Mouse (Mus musculus): ENCODE results near the gene Hoxa9.
A peak's percentile ranks its signal among the peaks of the same experiment; 100 is the strongest.

The Hoxa9 gene

DNA sequence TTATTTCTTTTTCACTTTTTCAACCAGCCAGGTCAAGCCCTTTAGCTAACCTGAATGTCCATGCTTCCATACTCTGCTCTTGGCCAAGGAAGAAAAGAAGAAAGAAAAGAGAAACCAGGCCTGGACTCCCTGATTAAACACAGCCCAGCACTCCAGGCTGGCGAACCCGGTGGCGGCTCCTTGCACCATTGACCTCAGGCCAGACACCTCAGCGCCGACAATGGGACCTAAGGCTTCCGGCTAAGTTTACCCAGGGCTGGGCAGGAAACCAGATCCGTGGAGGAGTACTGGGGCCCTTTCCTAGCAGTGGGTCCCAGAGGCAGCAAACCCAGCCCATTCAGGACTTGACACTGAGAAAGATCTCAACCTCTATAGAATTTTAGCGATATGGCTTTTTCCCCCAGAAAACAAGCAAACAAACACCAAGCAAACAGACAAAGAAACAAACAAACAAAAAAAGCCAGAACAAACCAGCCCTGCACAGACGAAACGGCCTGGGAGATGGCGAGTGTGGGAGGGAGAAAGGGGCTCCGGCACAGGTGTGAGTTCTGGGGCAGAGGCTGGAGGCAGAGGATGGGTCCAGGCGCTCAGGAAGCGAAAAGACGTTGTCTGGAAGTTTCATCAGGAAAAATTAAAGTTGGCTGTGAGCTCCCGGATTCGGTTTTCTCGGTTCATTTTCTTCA lies 1.1 kb upstream of the Hoxa9 start:
- Histone ChIP-seq H3K27me3 (ENCODE audit: control insufficient read depth, insufficient read depth, low read length, poor library complexity, severe bottlenecking) (peaks cover 10% of the 10 kb centered on the region), H3K36me3 (ENCODE audit: control insufficient read depth, insufficient read depth, low read length, poor library complexity, severe bottlenecking) (no peaks in the 10 kb centered on the region)
- no peak for DNase-seq (ENCODE audit: low read depth, low spot score)

DNA sequence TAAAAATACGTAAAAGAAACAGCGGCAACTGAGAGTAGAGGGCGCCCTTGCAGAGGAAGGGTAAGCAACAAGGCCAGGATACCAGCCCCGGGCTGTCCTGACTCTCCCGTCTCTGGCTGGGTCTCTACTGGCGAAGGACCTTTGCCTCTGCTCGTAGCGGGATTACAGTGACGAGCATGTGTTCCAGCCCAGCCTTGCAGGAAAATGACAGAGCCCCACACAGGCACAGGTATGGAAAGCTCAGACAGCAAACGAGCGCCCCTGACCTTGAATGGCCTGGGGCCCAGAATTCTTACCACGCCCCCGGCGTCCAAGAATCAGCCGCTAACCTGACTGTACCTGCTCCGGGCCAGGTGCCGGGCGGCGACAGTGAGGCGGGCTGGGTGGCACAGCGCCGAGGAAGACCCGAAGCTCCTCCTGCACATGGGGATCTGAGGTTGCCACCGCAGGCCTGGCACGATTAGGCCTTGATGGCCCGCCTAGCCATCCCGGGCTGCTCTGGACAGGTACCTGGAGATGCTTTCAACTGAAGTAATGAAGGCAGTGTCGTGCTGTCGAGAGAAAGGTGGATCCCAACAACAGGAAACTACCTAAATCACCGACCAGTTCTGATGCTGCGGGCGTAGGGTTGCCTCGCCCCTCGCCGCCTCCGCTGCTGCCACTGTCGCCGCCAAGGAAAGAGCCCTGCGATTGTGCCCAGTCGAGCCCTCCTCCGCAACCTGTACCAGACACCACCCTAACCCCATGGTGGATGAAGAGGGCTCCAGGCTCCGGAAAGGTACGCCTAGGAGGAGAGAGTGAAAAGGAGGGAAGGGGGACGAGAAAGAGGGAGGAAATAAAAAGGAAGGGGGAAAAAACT lies 1.1 kb downstream of the Hoxa9 start:
- Histone ChIP-seq H3K27me3 (ENCODE audit: control insufficient read depth, insufficient read depth, low read length, poor library complexity, severe bottlenecking) (peaks cover 10% of the 10 kb centered on the region), H3K36me3 (ENCODE audit: control insufficient read depth, insufficient read depth, low read length, poor library complexity, severe bottlenecking) (no peaks in the 10 kb centered on the region)
- DNase-seq (ENCODE audit: low read depth, low spot score), result peak; percentile 29

GRCm38 (mm10) chr6:52228475-52229465 lies 2.1 kb downstream of the Hoxa9 start:
- Histone ChIP-seq H3K36me3 (ENCODE audit: control insufficient read depth, insufficient read depth, low read length, poor library complexity, severe bottlenecking) (no peaks in the 10 kb centered on the region), H3K27me3 (ENCODE audit: control insufficient read depth, insufficient read depth, low read length, poor library complexity, severe bottlenecking) (peaks cover 6% of the 10 kb centered on the region)
- no peak for DNase-seq (ENCODE audit: low read depth, low spot score)

GRCm38 (mm10) chr6:52227470-52228222 lies 3.2 kb downstream of the Hoxa9 start:
- Histone ChIP-seq H3K36me3 (ENCODE audit: control insufficient read depth, insufficient read depth, low read length, poor library complexity, severe bottlenecking) (no peaks in the 10 kb centered on the region), H3K27me3 (ENCODE audit: control insufficient read depth, insufficient read depth, low read length, poor library complexity, severe bottlenecking) (peaks cover 7% of the 10 kb centered on the region)
- DNase-seq (ENCODE audit: low read depth, low spot score), result no peak

- peaks cover 5% of the 10 kb centered on the region for H3K27me3 ChIP-seq (ENCODE audit: control insufficient read depth, insufficient read depth, low read length, poor library complexity, severe bottlenecking)
- DNase-seq (ENCODE audit: low read depth, low spot score), result no peak
Measured at GRCm38 (mm10) chr6:52226569-52227257, 4.2 kb downstream of the Hoxa9 start.

GRCm38 (mm10) chr6:52225612-52226568 lies 5.0 kb downstream of the Hoxa9 start:
- DNase-seq (ENCODE audit: low read depth, low spot score), result no peak
- H3K36me3 ChIP-seq (ENCODE audit: control insufficient read depth, insufficient read depth, low read length, poor library complexity, severe bottlenecking), result no peaks in the 10 kb centered on the region

More at GRCm38 (mm10) chr6:52226569-52227257, 4.2 kb downstream of the Hoxa9 start:
- H3K36me3 ChIP-seq (ENCODE audit: control insufficient read depth, insufficient read depth, low read length, poor library complexity, severe bottlenecking), result no peaks in the 10 kb centered on the region

GRCm38 (mm10) chr6:52224895-52225611 lies 5.8 kb downstream of the Hoxa9 start:
- Histone ChIP-seq H3K27me3 (ENCODE audit: control insufficient read depth, insufficient read depth, low read length, poor library complexity, severe bottlenecking) (peaks cover 5% of the 10 kb centered on the region), H3K36me3 (ENCODE audit: control insufficient read depth, insufficient read depth, low read length, poor library complexity, severe bottlenecking) (no peaks in the 10 kb centered on the region)
- peak; percentile 20 for DNase-seq (ENCODE audit: low read depth, low spot score)

More at GRCm38 (mm10) chr6:52225612-52226568, 5.0 kb downstream of the Hoxa9 start:
- peaks cover 5% of the 10 kb centered on the region for H3K27me3 ChIP-seq (ENCODE audit: control insufficient read depth, insufficient read depth, low read length, poor library complexity, severe bottlenecking)

DNA sequence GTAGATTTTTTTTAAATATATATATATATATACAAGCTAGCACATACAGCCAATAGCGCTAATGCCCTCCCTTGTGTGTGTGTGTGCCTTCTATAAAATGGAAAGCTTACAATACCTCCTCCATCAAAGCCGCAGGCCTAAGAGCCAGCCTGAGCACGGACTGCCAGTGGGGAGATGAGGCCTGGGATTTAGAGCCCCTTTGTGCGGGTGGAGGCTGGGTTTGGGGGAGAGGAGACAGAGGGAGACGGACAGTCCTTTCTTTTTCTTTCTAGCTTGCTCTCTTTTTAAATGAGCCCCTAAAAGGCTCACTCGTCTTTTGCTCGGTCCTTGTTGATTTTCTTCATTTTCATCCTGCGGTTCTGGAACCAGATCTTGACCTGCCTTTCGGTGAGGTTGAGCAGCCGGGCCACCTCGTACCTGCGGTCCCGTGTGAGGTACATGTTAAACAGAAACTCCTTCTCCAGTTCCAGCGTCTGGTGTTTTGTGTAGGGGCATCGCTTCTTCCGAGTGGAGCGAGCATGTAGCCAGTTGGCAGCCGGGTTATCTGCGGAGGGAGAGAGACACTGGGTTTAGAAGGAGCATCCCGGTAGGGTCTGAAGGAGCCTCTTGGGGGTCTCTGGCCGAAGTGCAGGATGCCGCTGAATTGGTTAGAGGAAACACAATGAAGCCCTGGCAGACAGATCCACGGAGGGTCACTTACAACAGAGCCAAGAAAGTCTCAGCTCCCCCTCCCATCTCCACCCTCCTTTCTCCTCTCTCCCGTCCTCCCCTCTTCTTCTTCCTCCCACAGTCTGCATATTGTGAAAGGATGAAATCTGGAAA lies 6.7 kb downstream of the Hoxa9 start:
- Histone ChIP-seq H3K36me3 (ENCODE audit: control insufficient read depth, insufficient read depth, low read length, poor library complexity, severe bottlenecking) (no peaks in the 10 kb centered on the region), H3K27me3 (ENCODE audit: control insufficient read depth, insufficient read depth, low read length, poor library complexity, severe bottlenecking) (peaks cover 4% of the 10 kb centered on the region)
- DNase-seq (ENCODE audit: low read depth, low spot score), result peak; percentile 26

GRCm38 (mm10) chr6:52222729-52223128 lies 8.2 kb downstream of the Hoxa9 start:
- DNase-seq (ENCODE audit: low read depth, low spot score), result no peak
- no peaks in the 10 kb centered on the region for H3K36me3 ChIP-seq (ENCODE audit: control insufficient read depth, insufficient read depth, low read length, poor library complexity, severe bottlenecking)

DNA sequence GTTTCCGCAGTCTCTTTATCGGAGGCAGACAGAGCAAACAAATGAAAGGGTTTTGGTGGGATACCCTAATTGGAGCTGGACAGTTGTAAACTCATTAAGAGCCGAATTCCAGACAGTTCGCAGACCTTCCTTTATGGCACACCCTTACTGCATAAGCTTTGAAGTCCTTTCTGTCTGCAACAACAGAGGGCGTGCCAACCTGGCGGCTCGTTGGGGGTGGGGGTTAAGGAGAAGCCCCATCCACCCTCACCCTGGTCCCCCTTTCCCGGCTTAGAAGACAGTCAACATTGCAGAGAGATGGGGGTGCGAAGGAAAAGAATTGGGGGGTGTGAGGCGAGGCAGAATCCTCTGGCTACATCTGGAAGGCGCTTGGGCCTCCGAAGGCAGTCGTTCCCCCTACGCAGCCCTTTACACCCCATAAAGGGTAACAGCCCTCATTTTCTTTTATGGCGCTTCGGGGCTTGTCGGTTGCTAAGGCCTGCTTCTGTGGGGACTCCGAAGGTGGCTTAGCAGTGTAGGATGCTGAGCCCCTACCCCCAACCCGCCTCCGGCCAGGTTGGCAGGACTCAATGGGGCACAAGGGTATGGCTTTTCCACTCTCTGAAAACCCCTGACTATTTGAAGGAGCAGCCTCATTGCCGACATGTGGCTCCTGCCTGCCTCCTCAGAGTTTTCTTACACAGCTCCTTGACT lies 8.8 kb downstream of the Hoxa9 start:
- DNase-seq (ENCODE audit: low read depth, low spot score), result no peak
- H3K27me3 ChIP-seq (ENCODE audit: control insufficient read depth, insufficient read depth, low read length, poor library complexity, severe bottlenecking), result peaks cover 5% of the 10 kb centered on the region

More at GRCm38 (mm10) chr6:52222729-52223128, 8.2 kb downstream of the Hoxa9 start:
- peaks cover 5% of the 10 kb centered on the region for H3K27me3 ChIP-seq (ENCODE audit: control insufficient read depth, insufficient read depth, low read length, poor library complexity, severe bottlenecking)

GRCm38 (mm10) chr6:52221337-52221992 lies 9.4 kb downstream of the Hoxa9 start, which contains the start of gene Hoxa7:
Gene Hoxa7, minus strand, starts transcription at chr6:52221854.
- Histone ChIP-seq H3K36me3 (ENCODE audit: control insufficient read depth, insufficient read depth, low read length, poor library complexity, severe bottlenecking) (no peaks in the 10 kb centered on the region), H3K27me3 (ENCODE audit: control insufficient read depth, insufficient read depth, low read length, poor library complexity, severe bottlenecking) (peaks cover 5% of the 10 kb centered on the region)
- DNase-seq (ENCODE audit: low read depth, low spot score), result peak; percentile 90

More for the DNA sequence above, 8.8 kb downstream of the Hoxa9 start:
- H3K36me3 ChIP-seq (ENCODE audit: control insufficient read depth, insufficient read depth, low read length, poor library complexity, severe bottlenecking), result no peaks in the 10 kb centered on the region

Data from splenic B cell, adult 2 months (primary cell).